Mouse (Mus musculus) stomach, embryonic 16.5 days (tissue): ENCODE measurements around the gene Stra6. TPM values are rescaled to one million over a fixed set of nuclear protein-coding genes. Genes with fewer than 3 reads are reported as not detected.
A peak's percentile ranks its signal among the peaks of the same experiment; 100 is the strongest.

Source experiments
- ATAC-seq: fragments of 200-750 bp; cut with Nextera tagmentation; 2 replicates; pipeline ENCODE4 v1.8.0; 2017; ENCODE audit warnings: moderate number of reproducible peaks, moderate TSS enrichment; ENCODE audit not compliant: insufficient read depth, low FRiP score
- H3K27ac ChIP-seq: fragments of 300-500 bp; sonication (generic); 2 replicates; pipeline ENCODE4 v1.5.1; 2014; ENCODE audit warnings: low read length
- H3K27me3 ChIP-seq: fragments of 300-500 bp; sonication (generic); 2 replicates; pipeline ENCODE4 v1.6.1; 2014; ENCODE audit warnings: low read length, control low read depth, mixed read lengths; ENCODE audit not compliant: control insufficient read depth, insufficient read depth
- H3K36me3 ChIP-seq: fragments of 300-500 bp; sonication (generic); 2 replicates; pipeline ENCODE4 v1.6.1; 2014; ENCODE audit warnings: low read length; ENCODE audit not compliant: control insufficient read depth, insufficient read depth
- H3K4me1 ChIP-seq: fragments of 300-500 bp; sonication (generic); 2 replicates; pipeline ENCODE4 v1.6.1; 2014; ENCODE audit warnings: low read length, control low read depth, mixed read lengths; ENCODE audit not compliant: control insufficient read depth, insufficient read depth
- H3K4me2 ChIP-seq: fragments of 300-500 bp; sonication (generic); 2 replicates; pipeline ENCODE4 v1.6.1; 2014; ENCODE audit warnings: low read depth, low read length, mixed read lengths
- H3K4me3 ChIP-seq: fragments of 300-500 bp; sonication (generic); replicated peaks from 2 replicates; pipeline ENCODE4 v1.5.1; 2014; ENCODE audit warnings: mild to moderate bottlenecking, low read length
- H3K9ac ChIP-seq: fragments of 300-500 bp; sonication (generic); 2 replicates; pipeline ENCODE4 v1.6.1; 2014; ENCODE audit warnings: low read length
- H3K9me3 ChIP-seq: fragments of 300-500 bp; sonication (generic); replicated peaks from 2 replicates; pipeline ENCODE4 v1.6.1; 2016; ENCODE audit warnings: low read length, control low read depth; ENCODE audit not compliant: control insufficient read depth
- WGBS: fragments of 180-500 bp; shearing (Covaris S2); extraction: QIAGEN DNeasy Blood & Tissue Kit; methylation state at CpG from one replicate; pipeline ENCODE4 v1.1.7; 2014; 5-methylcytosine and 5-hydroxymethylcytosine counted together
- polyA plus RNA-seq: library from polyadenylated mRNA; unstranded; fragments of >200 nt; fragmentation: Nextera tagmentation; extraction: Ambion mirVana; gene quantifications from 2 replicates; pipeline ENCODE4 v1.2.1, GENCODE M21; 2015

The Stra6 gene
- polyA plus RNA-seq, 1 experiment from 2014 or later = 1.4 TPM

DNA sequence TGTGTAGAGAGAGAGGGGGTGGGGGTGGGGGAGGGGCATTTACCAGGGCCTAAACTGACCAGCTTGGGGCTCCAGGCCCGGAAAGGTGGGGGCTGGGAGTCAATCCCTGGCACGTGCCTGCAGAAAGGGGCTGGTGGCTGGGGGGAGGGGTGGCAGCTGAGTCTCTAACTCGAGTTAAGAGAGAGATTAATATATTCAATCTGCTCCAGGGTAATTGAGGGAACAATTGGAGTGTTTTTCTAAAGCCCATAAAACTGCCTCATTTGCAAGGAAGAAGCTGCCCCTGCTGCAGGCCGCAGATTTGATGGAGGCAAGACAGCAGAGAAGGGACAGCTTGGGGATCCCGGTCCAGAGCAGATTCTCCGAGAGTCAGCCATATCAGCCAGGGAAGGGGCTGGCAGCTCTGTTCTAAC, 49.3 kb downstream of the Stra6 start:
- H3K36me3 ChIP-seq = no peaks in the 10 kb centered on the region
- peak overlapping the region; percentile 42; the same call in 1 of the 2 replicates for H3K9ac ChIP-seq
- WGBS = 13% methylated on average over 6 of the region's 6 CpGs
- no peaks in the 10 kb centered on the region for H3K9me3 ChIP-seq
- peak overlapping the region; percentile 64 for H3K27ac ChIP-seq
- H3K4me3 ChIP-seq = no peak overlapping the region
- peaks cover 26% of the 10 kb centered on the region for H3K4me1 ChIP-seq
- ATAC-seq = no peak
- H3K27me3 ChIP-seq = 0 out of 2 replicates have a peak, but pooled peaks cover 3% of the 10 kb centered on the region
- peak overlapping the region; percentile 35; the same call in 1 of the 2 replicates for H3K4me2 ChIP-seq

DNA sequence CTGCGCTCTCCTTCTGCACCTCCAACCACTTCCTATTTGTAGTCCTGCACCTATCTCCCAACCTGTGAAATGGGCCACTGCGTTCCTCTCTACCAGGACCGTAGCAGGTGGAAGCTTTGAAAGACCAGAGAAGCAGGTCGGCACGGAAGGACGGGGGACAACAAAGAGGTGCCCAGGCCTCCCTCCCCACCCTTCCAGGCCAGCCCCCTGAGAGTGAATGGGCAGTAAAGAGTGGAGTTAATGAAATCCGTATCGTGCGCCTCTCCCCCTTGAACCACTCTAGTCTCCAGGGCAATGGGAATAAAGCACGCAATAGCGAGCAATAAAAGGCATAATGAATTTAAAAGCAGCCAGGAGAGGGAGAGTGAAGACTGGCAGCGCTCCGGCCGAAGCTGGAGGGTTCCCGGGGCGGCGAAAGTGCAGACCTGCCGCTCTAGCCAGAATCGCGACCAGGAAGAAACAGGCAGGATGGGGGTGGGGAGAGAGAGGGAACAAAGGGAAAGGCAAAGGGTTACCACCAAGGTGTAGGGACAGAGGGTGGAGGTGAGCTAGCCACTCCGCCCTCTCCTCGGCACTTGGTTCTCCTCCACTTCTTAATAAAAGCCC, 49.8 kb downstream of the Stra6 start:
- Histone ChIP-seq H3K9me3 (no peaks in the 10 kb centered on the region), H3K9ac (peak overlapping the region; percentile 42), H3K36me3 (no peaks in the 10 kb centered on the region), H3K4me3 (peak overlapping the region; percentile 10), H3K27ac (peak overlapping the region; percentile 64), H3K27me3 (0 out of 2 replicates have a peak, but pooled peaks cover 3% of the 10 kb centered on the region), H3K4me2 (peak overlapping the region; percentile 35), H3K4me1 (peaks cover 30% of the 10 kb centered on the region)
- ATAC-seq = no peak
- 14% methylated on average over 22 of the region's 22 CpGs for WGBS

DNA sequence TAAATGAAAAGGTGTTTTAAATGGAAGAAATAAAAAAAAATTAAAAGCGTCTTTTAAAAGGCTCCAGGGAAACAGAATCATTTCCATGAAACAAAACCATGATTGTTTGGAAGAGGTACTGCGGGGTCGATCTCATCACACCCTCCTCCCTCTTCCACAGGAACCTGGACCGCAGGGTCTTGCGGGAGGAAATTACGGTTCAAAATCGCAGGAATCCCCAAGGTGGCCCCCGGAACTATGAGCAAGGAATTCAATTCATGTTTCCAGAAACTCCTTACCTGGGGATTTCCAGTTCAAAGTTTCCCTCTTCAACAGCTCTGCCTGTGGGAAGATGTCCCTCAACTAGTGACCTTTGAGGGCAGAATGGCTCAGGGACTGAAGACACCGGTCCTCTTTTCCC, 50.4 kb downstream of the Stra6 start:
- Histone ChIP-seq H3K4me3 (no peak overlapping the region), H3K36me3 (no peaks in the 10 kb centered on the region), H3K4me2 (0 out of 2 replicates have a peak overlapping the region, but pooled peaks have one; percentile 35), H3K27me3 (0 out of 2 replicates have a peak, but pooled peaks cover 3% of the 10 kb centered on the region), H3K27ac (no peak overlapping the region), H3K9ac (no peak overlapping the region), H3K9me3 (no peaks in the 10 kb centered on the region), H3K4me1 (peaks cover 33% of the 10 kb centered on the region)
- WGBS = 22% methylated on average over 9 of the region's 9 CpGs
- no peak for ATAC-seq

GRCm38 (mm10) chr9:58115297-58115925, 51.8 kb downstream of the Stra6 start:
- Histone ChIP-seq H3K36me3 (no peaks in the 10 kb centered on the region), H3K9me3 (no peaks in the 10 kb centered on the region), H3K4me3 (no peak overlapping the region), H3K4me2 (no peak overlapping the region), H3K27ac (no peak overlapping the region), H3K9ac (no peak overlapping the region), H3K4me1 (peaks cover 33% of the 10 kb centered on the region), H3K27me3 (0 out of 2 replicates have a peak, but pooled peaks cover 3% of the 10 kb centered on the region)
- ATAC-seq = no peak
- WGBS = 38% methylated on average over 7 of the region's 7 CpGs

GRCm38 (mm10) chr9:58116024-58116651, 52.5 kb downstream of the Stra6 start:
- Histone ChIP-seq H3K4me2 (no peak overlapping the region), H3K27ac (no peak overlapping the region)

DNA sequence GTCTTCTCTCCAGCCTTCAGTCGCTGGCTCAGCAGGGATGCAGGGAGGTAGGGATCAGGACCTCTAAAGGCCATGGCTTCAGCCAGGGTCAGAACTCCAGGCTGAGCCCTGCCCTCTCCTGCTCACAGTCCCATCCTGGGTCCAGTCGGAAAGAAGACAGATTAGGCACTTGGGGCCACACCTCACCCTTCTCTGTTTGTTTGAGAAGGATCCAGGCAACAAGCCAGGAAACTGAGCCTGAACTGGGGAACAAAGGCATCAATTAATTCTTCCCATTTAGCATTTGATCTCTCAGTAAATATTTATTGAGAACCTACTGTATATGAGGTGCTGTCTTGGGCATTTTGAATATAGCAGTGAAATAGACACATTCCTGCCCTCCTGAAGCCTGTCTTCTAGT, 55.1 kb downstream of the Stra6 start, which contains the start of gene Ccdc33:
Gene Ccdc33 (minus strand): TSS at position 153 of the 400 bp plus-strand sequence.
- Histone ChIP-seq H3K4me1 (peaks cover 19% of the 10 kb centered on the region), H3K4me2 (no peak within 1 kb of the TSS), H3K9me3 (no peaks in the 10 kb centered on the region), H3K27ac (no peak within 1 kb of the TSS), H3K36me3 (no peaks in the 10 kb centered on the region), H3K9ac (no peak within 1 kb of the TSS), H3K27me3 (0 out of 2 replicates have a peak, but pooled peaks cover 3% of the 10 kb centered on the region), H3K4me3 (no peak within 1 kb of the TSS)
- no peak for ATAC-seq
- WGBS = 17% methylated on average over 2 of the region's 2 CpGs

More at GRCm38 (mm10) chr9:58116024-58116651, 52.5 kb downstream of the Stra6 start:
- ATAC-seq = peak; percentile 26; the same call in 1 of the 2 replicates
- H3K36me3 ChIP-seq = no peaks in the 10 kb centered on the region
- WGBS = 45% methylated on average over 7 of the region's 7 CpGs
- H3K27me3 ChIP-seq = 0 out of 2 replicates have a peak, but pooled peaks cover 3% of the 10 kb centered on the region
- H3K9ac ChIP-seq = no peak overlapping the region
- H3K4me1 ChIP-seq = peaks cover 33% of the 10 kb centered on the region
- H3K4me3 ChIP-seq = no peak overlapping the region
- no peaks in the 10 kb centered on the region for H3K9me3 ChIP-seq

DNA sequence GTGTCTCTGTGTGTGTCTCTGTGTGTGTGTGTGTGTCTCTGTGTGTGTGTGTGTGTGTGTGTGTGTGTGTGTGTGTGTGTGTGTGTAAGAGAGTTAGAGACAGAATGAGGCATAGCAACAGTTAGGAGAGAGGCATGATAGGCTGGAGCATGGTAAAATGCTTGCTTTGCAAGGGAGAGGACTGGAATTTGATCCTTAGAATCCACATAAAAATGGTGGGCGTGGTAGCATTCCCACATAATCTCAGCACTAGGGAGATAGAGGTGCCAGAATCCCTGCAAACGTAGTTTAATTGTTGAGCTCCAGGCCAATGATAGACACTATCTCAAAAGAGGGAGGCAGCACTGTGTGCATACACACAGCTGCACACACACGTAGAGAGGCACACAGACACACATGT, 61.5 kb downstream of the Stra6 start:
- Histone ChIP-seq H3K27ac (no peak overlapping the region), H3K4me3 (no peak overlapping the region), H3K4me2 (no peak overlapping the region), H3K36me3 (no peaks in the 10 kb centered on the region), H3K9me3 (no peaks in the 10 kb centered on the region), H3K4me1 (peaks cover 17% of the 10 kb centered on the region), H3K9ac (no peak overlapping the region), H3K27me3 (no peaks in the 10 kb centered on the region)
- ATAC-seq = no peak
- 30% methylated on average over 3 of the region's 3 CpGs for WGBS

DNA sequence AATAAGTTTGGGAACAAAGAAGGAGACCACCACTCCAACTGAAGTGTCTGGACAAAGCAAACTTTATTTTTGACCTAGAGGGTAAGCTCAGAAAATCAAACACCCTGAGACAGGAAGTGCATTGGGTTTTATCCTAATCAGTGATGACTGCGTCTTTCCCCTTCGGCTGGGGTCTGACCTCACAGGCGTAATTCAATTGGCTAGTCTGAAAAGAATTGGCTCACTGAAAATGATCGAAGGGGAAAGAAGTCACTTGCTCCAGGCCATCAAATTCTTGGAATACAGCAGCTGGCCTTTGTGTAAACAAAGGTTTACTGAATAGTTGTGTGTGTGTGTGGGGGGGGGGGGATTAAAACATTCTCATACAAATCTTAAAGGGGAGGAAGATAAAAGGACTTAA, 62.2 kb downstream of the Stra6 start:
- ATAC-seq = no peak
- Histone ChIP-seq H3K4me1 (peaks cover 17% of the 10 kb centered on the region), H3K27me3 (no peaks in the 10 kb centered on the region), H3K9ac (no peak overlapping the region), H3K27ac (no peak overlapping the region), H3K4me2 (no peak overlapping the region), H3K9me3 (no peaks in the 10 kb centered on the region), H3K4me3 (no peak overlapping the region), H3K36me3 (no peaks in the 10 kb centered on the region)
- WGBS = 26% methylated on average over 4 of the region's 4 CpGs

DNA sequence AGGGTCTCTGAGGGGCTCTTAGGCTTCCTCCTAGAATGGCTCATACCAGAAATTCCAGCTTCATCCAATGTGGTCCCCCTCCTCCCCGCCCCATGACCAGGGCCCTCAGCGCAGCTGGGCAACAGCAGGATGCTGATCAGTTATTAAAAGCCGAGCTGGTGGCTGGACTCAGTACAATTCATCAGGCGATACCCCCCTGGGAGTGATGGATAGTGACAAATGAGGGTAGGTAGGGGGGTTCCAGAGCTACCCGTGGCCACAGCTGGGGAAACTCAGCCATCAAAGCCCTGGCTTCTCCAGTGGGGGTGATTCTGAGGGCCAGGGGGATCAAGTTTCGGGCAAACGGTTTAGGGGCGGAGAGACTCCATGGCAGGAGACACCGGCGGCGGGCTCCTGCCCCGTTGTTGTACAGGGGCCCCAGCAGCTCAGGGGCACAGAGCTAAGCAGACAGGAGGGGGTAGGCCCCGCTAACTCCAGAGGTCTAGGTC, 65.4 kb downstream of the Stra6 start:
- no peak overlapping the region for H3K4me2 ChIP-seq

More for the DNA sequence above, 65.4 kb downstream of the Stra6 start:
- Histone ChIP-seq H3K9ac (no peak overlapping the region; the same call in 1 of the 2 replicates), H3K4me3 (no peak overlapping the region), H3K9me3 (no peaks in the 10 kb centered on the region), H3K27ac (no peak overlapping the region), H3K36me3 (no peaks in the 10 kb centered on the region), H3K4me1 (peaks cover 25% of the 10 kb centered on the region), H3K27me3 (no peaks in the 10 kb centered on the region)
- WGBS = 12% methylated on average over 13 of the region's 13 CpGs
- no peak for ATAC-seq
